Mouse (Mus musculus): ENCODE measurements around the gene Filip1l.

DNA sequence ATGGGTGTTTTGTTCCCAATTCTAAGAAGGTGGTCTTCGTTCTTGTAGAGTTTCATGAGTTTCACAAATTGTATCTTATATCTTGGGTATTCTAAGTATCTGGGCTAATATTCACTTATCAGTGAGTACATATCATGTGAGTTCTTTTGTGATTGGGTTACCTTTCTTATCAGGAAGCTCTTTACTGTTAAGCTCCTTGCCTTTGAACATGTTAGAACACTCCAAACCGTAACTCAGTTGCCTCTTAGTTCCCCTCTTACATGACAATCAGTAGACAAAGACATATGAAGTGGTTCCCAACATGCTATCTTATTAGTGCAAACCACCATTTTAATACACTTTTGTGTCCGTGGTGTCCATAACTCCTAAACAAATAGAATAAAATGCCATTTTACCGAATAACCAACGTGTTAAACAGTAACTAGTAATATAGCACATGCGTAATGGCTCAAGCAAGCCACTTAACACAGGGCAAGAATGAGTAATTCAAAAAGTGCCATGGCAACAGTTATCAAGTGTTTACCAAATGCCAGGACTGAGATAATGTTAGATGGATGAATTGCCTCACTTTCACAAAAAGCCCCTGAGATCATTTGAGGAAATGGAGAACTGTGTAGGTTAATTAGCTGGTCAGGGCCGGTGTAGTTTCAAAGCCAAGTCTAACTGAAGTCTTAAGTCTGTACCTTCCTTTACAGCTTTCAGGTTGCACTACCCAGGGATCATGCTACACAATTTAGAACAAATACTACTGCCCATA is 215.9 kb downstream of the Filip1l start:
- TF ChIP-seq POLR2A (IDR thresholded peaks at IDR 0.05; ENCODE audit: borderline replicate concordance, control insufficient read depth, low read depth, low read length), result no peak
- TF ChIP-seq CTCF (IDR thresholded peaks at IDR 0.05; ENCODE audit: control insufficient read depth, insufficient read depth, low read length), result no peak
